Mouse (Mus musculus): Measurements from ENCODE around the gene Gpr139. TPM values are rescaled to one million over a fixed set of nuclear protein-coding genes. Genes with fewer than 3 reads are reported as not detected.
A peak's percentile ranks its signal among the peaks of the same experiment; 100 is the strongest.

Gene Gpr139
- 0.01 TPM in 1 of 2 replicates, not detected in the other for polyA plus RNA-seq (2012; rRNA removed)

- H3K36me3 ChIP-seq (ENCODE audit: control insufficient read depth, insufficient read depth, low read length), result no peaks in the 10 kb centered on the region
- no peak within 1 kb of the TSS for H3K27ac ChIP-seq (ENCODE audit: control insufficient read depth, insufficient read depth, low read depth, low read length)
- TF ChIP-seq POLR2A (IDR thresholded peaks at IDR 0.05; ENCODE audit: control insufficient read depth, low read depth, low read length) (no peak), CTCF (IDR thresholded peaks at IDR 0.05; ENCODE audit: control insufficient read depth, insufficient read depth, insufficient replicate concordance, low read depth, low read length) (no peak)
- no peak within 1 kb of the TSS for H3K4me3 ChIP-seq (ENCODE audit: control insufficient read depth, low read depth, low read length)
- peaks cover 4% of the 10 kb centered on the region for H3K4me1 ChIP-seq (ENCODE audit: control insufficient read depth, insufficient read depth, low read length)
- H3K27me3 ChIP-seq (ENCODE audit: control insufficient read depth, insufficient read depth, low read length), result no peaks in the 10 kb centered on the region
These were observed at the start of gene Gpr139 for GRCm38 (mm10) chr7:119184341-119185143. Gpr139 (minus strand) TSS chr7:119184603.

GRCm38 (mm10) chr7:119230971-119231370, 46.6 kb upstream of the Gpr139 start:
- no peaks in the 10 kb centered on the region for H3K4me1 ChIP-seq (ENCODE audit: control insufficient read depth, insufficient read depth, low read length)
- H3K4me3 ChIP-seq (ENCODE audit: control insufficient read depth, low read depth, low read length), result no peak overlapping the region
- H3K36me3 ChIP-seq (ENCODE audit: control insufficient read depth, insufficient read depth, low read length), result no peaks in the 10 kb centered on the region
- no peak overlapping the region for H3K27ac ChIP-seq (ENCODE audit: control insufficient read depth, insufficient read depth, low read depth, low read length)
- TF ChIP-seq CTCF (IDR thresholded peaks at IDR 0.05; ENCODE audit: control insufficient read depth, insufficient read depth, insufficient replicate concordance, low read depth, low read length), result no peak
- TF ChIP-seq POLR2A (IDR thresholded peaks at IDR 0.05; ENCODE audit: control insufficient read depth, low read depth, low read length), result no peak
- H3K27me3 ChIP-seq (ENCODE audit: control insufficient read depth, insufficient read depth, low read length), result no peaks in the 10 kb centered on the region

GRCm38 (mm10) chr7:119222706-119223105, 38.3 kb upstream of the Gpr139 start:
- no peaks in the 10 kb centered on the region for H3K4me1 ChIP-seq (ENCODE audit: control insufficient read depth, insufficient read depth, low read length)
- no peak overlapping the region for H3K4me3 ChIP-seq (ENCODE audit: control insufficient read depth, low read depth, low read length)
- no peaks in the 10 kb centered on the region for H3K36me3 ChIP-seq (ENCODE audit: control insufficient read depth, insufficient read depth, low read length)
- no peaks in the 10 kb centered on the region for H3K27me3 ChIP-seq (ENCODE audit: control insufficient read depth, insufficient read depth, low read length)
- TF ChIP-seq CTCF (IDR thresholded peaks at IDR 0.05; ENCODE audit: control insufficient read depth, insufficient read depth, insufficient replicate concordance, low read depth, low read length) (no peak), POLR2A (IDR thresholded peaks at IDR 0.05; ENCODE audit: control insufficient read depth, low read depth, low read length) (no peak)
- no peak overlapping the region for H3K27ac ChIP-seq (ENCODE audit: control insufficient read depth, insufficient read depth, low read depth, low read length)

GRCm38 (mm10) chr7:119219121-119219520, 34.7 kb upstream of the Gpr139 start:
- H3K4me1 ChIP-seq (ENCODE audit: control insufficient read depth, insufficient read depth, low read length), result no peaks in the 10 kb centered on the region
- no peaks in the 10 kb centered on the region for H3K27me3 ChIP-seq (ENCODE audit: control insufficient read depth, insufficient read depth, low read length)
- no peak overlapping the region for H3K4me3 ChIP-seq (ENCODE audit: control insufficient read depth, low read depth, low read length)
- no peaks in the 10 kb centered on the region for H3K36me3 ChIP-seq (ENCODE audit: control insufficient read depth, insufficient read depth, low read length)
- H3K27ac ChIP-seq (ENCODE audit: control insufficient read depth, insufficient read depth, low read depth, low read length), result no peak overlapping the region
- TF ChIP-seq POLR2A (IDR thresholded peaks at IDR 0.05; ENCODE audit: control insufficient read depth, low read depth, low read length), result no peak
- no peak for TF ChIP-seq CTCF (IDR thresholded peaks at IDR 0.05; ENCODE audit: control insufficient read depth, insufficient read depth, insufficient replicate concordance, low read depth, low read length)

- Histone ChIP-seq H3K36me3 (ENCODE audit: control insufficient read depth, insufficient read depth, low read length) (no peaks in the 10 kb centered on the region), H3K27me3 (ENCODE audit: control insufficient read depth, insufficient read depth, low read length) (no peaks in the 10 kb centered on the region), H3K27ac (ENCODE audit: control insufficient read depth, insufficient read depth, low read depth, low read length) (no peak overlapping the region), H3K4me3 (ENCODE audit: control insufficient read depth, low read depth, low read length) (no peak overlapping the region), H3K4me1 (ENCODE audit: control insufficient read depth, insufficient read depth, low read length) (no peaks in the 10 kb centered on the region)
- TF ChIP-seq POLR2A (IDR thresholded peaks at IDR 0.05; ENCODE audit: control insufficient read depth, low read depth, low read length) (no peak), CTCF (IDR thresholded peaks at IDR 0.05; ENCODE audit: control insufficient read depth, insufficient read depth, insufficient replicate concordance, low read depth, low read length) (no peak)
These were observed 22.8 kb upstream of the Gpr139 start for GRCm38 (mm10) chr7:119207251-119207650.

GRCm38 (mm10) chr7:119186374-119186773, 2.0 kb upstream of the Gpr139 start:
- H3K27ac ChIP-seq (ENCODE audit: control insufficient read depth, insufficient read depth, low read depth, low read length), result no peak overlapping the region
- H3K4me3 ChIP-seq (ENCODE audit: control insufficient read depth, low read depth, low read length), result no peak overlapping the region
- H3K36me3 ChIP-seq (ENCODE audit: control insufficient read depth, insufficient read depth, low read length), result no peaks in the 10 kb centered on the region
- peaks cover 4% of the 10 kb centered on the region for H3K4me1 ChIP-seq (ENCODE audit: control insufficient read depth, insufficient read depth, low read length)
- no peak for TF ChIP-seq POLR2A (IDR thresholded peaks at IDR 0.05; ENCODE audit: control insufficient read depth, low read depth, low read length)
- TF ChIP-seq CTCF (IDR thresholded peaks at IDR 0.05; ENCODE audit: control insufficient read depth, insufficient read depth, insufficient replicate concordance, low read depth, low read length), result peak; percentile 55; the same call in 1 of the 2 replicates
- no peaks in the 10 kb centered on the region for H3K27me3 ChIP-seq (ENCODE audit: control insufficient read depth, insufficient read depth, low read length)

GRCm38 (mm10) chr7:119185181-119185940, 958 bp upstream of the Gpr139 start:
- TF ChIP-seq POLR2A (IDR thresholded peaks at IDR 0.05; ENCODE audit: control insufficient read depth, low read depth, low read length) (no peak), CTCF (IDR thresholded peaks at IDR 0.05; ENCODE audit: control insufficient read depth, insufficient read depth, insufficient replicate concordance, low read depth, low read length) (no peak)
- H3K27ac ChIP-seq (ENCODE audit: control insufficient read depth, insufficient read depth, low read depth, low read length), result no peak overlapping the region
- H3K4me3 ChIP-seq (ENCODE audit: control insufficient read depth, low read depth, low read length), result no peak overlapping the region
- peaks cover 4% of the 10 kb centered on the region for H3K4me1 ChIP-seq (ENCODE audit: control insufficient read depth, insufficient read depth, low read length)
- no peaks in the 10 kb centered on the region for H3K36me3 ChIP-seq (ENCODE audit: control insufficient read depth, insufficient read depth, low read length)
- H3K27me3 ChIP-seq (ENCODE audit: control insufficient read depth, insufficient read depth, low read length), result no peaks in the 10 kb centered on the region
